Mouse (Mus musculus): ENCODE results near the gene Lipt1. TPM values are rescaled to one million over a fixed set of nuclear protein-coding genes. Genes with fewer than 3 reads are reported as not detected.

Gene Lipt1
- polyA plus RNA-seq, 1 experiment from 2014 or later: 7.9 TPM

DNA sequence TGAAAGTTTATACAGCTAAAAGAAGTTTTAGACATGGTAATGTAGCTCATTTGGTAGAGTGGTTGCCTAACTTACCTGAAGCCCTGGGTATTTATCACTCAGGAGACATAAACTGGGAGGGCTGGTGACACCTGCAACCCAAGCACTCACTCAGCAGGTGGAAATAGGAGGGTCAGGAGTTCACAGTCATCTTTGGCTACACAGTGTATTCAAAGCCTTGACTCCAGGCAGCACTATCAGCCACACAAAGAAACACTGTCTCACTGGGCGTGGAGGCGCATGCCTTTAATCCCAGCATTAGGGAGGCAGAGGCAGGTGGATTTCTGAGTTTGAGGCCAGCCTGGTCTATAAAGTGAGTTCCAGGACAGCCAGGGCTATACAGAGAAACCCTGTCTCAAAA is 41.2 kb downstream of the Lipt1 start:
- H3K4me3 ChIP-seq: no peak overlapping the region
- no peak overlapping the region for H3K4me2 ChIP-seq
- 80% methylated on average over 2 of the region's 2 CpGs for WGBS
- no peaks in the 10 kb centered on the region for H3K4me1 ChIP-seq (replicated peaks)
- no peak overlapping the region for H3K27ac ChIP-seq (replicated peaks)
- H3K36me3 ChIP-seq: no peaks in the 10 kb centered on the region
- H3K27me3 ChIP-seq: no peaks in the 10 kb centered on the region
- ATAC-seq (ENCODE audit: low FRiP score, low read depth): no peak
- no peak overlapping the region for H3K9ac ChIP-seq
- H3K9me3 ChIP-seq: no peaks in the 10 kb centered on the region

DNA sequence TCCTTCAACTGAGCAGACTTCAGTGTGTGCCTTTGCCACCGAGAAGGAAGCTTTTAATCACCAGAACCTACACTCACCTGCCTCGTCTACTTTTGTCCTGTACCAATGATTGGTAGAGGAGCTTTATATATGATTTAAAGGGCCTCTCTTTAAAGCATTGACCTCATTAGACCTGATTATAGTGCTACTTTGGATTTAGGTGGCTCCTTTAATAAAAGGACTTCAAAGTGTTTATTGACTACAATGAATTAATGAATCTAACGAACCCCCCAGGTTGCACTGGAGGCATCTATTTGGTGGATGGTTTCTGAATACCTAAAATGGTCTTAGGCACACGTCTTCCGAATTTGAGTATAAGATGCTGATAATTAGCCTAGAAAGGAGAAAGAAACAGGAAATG is 44.9 kb downstream of the Lipt1 start, which contains the start of gene Lyg2:
TSS of gene Lyg2 (minus strand) at position 101 of the 400 bp plus-strand sequence.
- Histone ChIP-seq H3K9ac (no peak within 1 kb of the TSS), H3K27me3 (no peaks in the 10 kb centered on the region)

DNA sequence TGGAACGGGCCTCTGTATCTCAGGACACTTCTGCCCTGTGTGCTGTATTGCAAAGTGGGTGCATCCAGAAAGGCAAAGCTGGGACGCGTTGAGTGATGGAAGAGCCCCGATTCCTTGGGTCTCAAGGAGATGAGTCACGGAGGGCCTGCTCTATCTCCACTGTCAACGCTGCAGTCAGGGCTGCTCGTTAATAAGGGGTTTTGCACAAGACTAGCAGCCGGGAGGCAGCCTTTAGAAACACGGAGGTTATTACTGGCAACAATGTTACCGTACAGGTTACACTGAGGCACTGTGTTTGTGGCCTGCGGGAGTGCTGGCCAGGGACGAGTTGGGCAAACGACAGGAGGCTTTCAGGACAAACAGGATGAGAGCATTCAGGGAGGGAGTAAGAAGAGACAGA is 46.1 kb downstream of the Lipt1 start:
- no peak for ATAC-seq (ENCODE audit: low FRiP score, low read depth)
- H3K9me3 ChIP-seq: no peaks in the 10 kb centered on the region
- no peak overlapping the region for H3K4me3 ChIP-seq
- H3K9ac ChIP-seq: no peak overlapping the region
- H3K27me3 ChIP-seq: no peaks in the 10 kb centered on the region
- 83% methylated on average over 13 of the region's 13 CpGs for WGBS
- H3K4me1 ChIP-seq (replicated peaks): no peaks in the 10 kb centered on the region
- H3K4me2 ChIP-seq: no peak overlapping the region
- no peaks in the 10 kb centered on the region for H3K36me3 ChIP-seq
- H3K27ac ChIP-seq (replicated peaks): no peak overlapping the region

More for the DNA sequence above, 44.9 kb downstream of the Lipt1 start, which contains the start of gene Lyg2:
- WGBS: 81% methylated on average over 5 of the region's 5 CpGs
- no peak within 1 kb of the TSS for H3K4me2 ChIP-seq
- no peak for ATAC-seq (ENCODE audit: low FRiP score, low read depth)
- H3K27ac ChIP-seq (replicated peaks): no peak within 1 kb of the TSS
- H3K4me3 ChIP-seq: no peak within 1 kb of the TSS
- H3K4me1 ChIP-seq (replicated peaks): no peaks in the 10 kb centered on the region
- H3K9me3 ChIP-seq: no peaks in the 10 kb centered on the region
- H3K36me3 ChIP-seq: no peaks in the 10 kb centered on the region

DNA sequence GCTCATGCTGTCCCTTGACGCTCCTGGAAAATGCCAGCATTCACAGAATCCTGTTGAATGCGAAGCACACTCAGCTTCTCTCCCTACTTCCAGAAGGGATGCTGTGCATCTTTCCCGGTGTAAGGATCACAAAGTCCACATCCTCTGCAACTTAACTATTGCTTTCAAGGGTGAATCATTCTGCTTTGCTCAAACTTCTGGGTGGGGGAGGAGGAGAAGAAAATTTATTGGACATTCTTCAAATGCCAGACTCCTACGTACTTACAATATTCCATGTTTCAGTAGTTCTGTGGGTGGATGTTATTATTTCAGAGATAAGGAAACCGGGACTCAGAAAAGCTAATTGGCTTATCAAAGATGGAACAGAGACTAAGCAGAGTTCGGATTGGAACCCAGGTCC is 46.6 kb downstream of the Lipt1 start:
- no peak overlapping the region for H3K9ac ChIP-seq
- no peaks in the 10 kb centered on the region for H3K4me1 ChIP-seq (replicated peaks)
- H3K4me3 ChIP-seq: no peak overlapping the region
- ATAC-seq (ENCODE audit: low FRiP score, low read depth): no peak
- H3K4me2 ChIP-seq: no peak overlapping the region
- H3K9me3 ChIP-seq: no peaks in the 10 kb centered on the region
- H3K27me3 ChIP-seq: no peaks in the 10 kb centered on the region
- no peak overlapping the region for H3K27ac ChIP-seq (replicated peaks)
- no peaks in the 10 kb centered on the region for H3K36me3 ChIP-seq
- 82% methylated on average over 6 of the region's 6 CpGs for WGBS

DNA sequence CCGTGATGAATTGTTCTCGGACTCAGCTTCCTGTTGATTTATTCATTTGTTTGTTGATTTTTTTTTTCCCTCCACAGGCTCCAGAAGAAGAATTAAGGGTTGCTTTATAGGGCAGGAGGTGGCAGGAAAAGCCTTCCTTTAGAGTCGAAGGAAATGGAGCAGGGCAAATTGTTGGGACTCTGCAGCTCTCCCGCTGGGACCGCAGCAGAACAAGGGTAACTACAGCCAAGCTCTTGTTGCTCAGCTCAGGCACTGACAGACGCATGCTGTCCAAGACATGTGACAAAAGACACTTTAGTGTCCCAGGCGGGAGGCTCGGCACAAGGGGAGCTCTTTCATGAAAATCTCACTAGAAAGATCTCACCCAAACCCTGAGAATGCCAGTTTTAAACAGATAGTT is 51.0 kb downstream of the Lipt1 start:
- no peak overlapping the region for H3K4me3 ChIP-seq
- no peak overlapping the region for H3K4me2 ChIP-seq
- H3K36me3 ChIP-seq: no peaks in the 10 kb centered on the region
- 50% methylated on average over 8 of the region's 8 CpGs for WGBS
- no peak overlapping the region for H3K27ac ChIP-seq (replicated peaks)
- H3K9me3 ChIP-seq: no peaks in the 10 kb centered on the region
- no peaks in the 10 kb centered on the region for H3K4me1 ChIP-seq (replicated peaks)
- no peak overlapping the region for H3K9ac ChIP-seq
- ATAC-seq (ENCODE audit: low FRiP score, low read depth): no peak
- no peaks in the 10 kb centered on the region for H3K27me3 ChIP-seq

Other genes starting within 250 kb of the Lipt1 start
- gene 2010300C02Rik, start 151.7 kb upstream of the Lipt1 start, polyA plus RNA-seq (2015; fragmentation: Nextera tagmentation; extraction: Ambion mirVana): 2.5 and 3.2 TPM in 2 replicates
- gene Tsga10, start 5.3 kb upstream of the Lipt1 start, polyA plus RNA-seq (2015; fragmentation: Nextera tagmentation; extraction: Ambion mirVana): 15.3 and 15.6 TPM in 2 replicates
- gene Mitd1, start 18.7 kb downstream of the Lipt1 start, polyA plus RNA-seq (2015; fragmentation: Nextera tagmentation; extraction: Ambion mirVana): 14.4 and 15.7 TPM in 2 replicates
- gene Mrpl30, start 18.7 kb downstream of the Lipt1 start, polyA plus RNA-seq (2015; fragmentation: Nextera tagmentation; extraction: Ambion mirVana): 251 and 252 TPM in 2 replicates
- gene Lyg2, start 44.8 kb downstream of the Lipt1 start, polyA plus RNA-seq (2015; fragmentation: Nextera tagmentation; extraction: Ambion mirVana): not detected in 2 replicates
- gene Lyg1, start 86.0 kb downstream of the Lipt1 start, polyA plus RNA-seq (2015; fragmentation: Nextera tagmentation; extraction: Ambion mirVana): not detected in 2 replicates
- 128 and 130 TPM in 2 replicates for gene Txndc9, start 126.2 kb downstream of the Lipt1 start, polyA plus RNA-seq (2015; fragmentation: Nextera tagmentation; extraction: Ambion mirVana)
- gene Eif5b, start 126.3 kb downstream of the Lipt1 start, polyA plus RNA-seq (2015; fragmentation: Nextera tagmentation; extraction: Ambion mirVana): 20.4 and 23.2 TPM in 2 replicates